Mouse (Mus musculus) megakaryocyte, embryonic 14.5 days (primary cell): ENCODE data around the gene Polg.

Source experiments
- FLI1 ChIP-seq: IDR thresholded peaks from 2 replicates; pipeline ENCODE4 v1.6.1; 2012; ENCODE audit warnings: low read length, inconsistent platforms, mixed read lengths
- GATA1 ChIP-seq: IDR thresholded peaks from 3 replicates; pipeline ENCODE4 v1.6.1; 2012; ENCODE audit warnings: mixed read lengths, low read length, inconsistent platforms, borderline replicate concordance

DNA sequence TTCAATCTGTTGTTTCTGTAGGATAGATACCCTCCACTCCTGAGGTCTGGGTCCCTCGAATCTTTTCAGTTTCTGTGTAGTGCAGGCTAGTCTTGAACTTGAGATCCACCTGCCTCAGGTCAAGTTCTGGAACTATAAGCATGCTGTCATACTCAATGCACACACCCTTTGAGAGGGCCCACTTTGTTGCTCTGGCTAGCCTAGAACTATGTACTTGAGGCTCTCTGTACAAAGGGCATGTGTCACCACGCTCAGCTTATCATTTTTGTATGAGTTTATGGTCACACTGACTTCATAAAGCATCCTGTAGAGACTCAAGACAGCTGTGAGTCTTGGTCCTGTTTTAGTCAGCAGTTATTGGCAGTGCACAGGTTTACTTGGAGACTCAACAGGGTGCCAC lies 19.1 kb downstream of the Polg start:
- TF ChIP-seq GATA1, result no peak
- TF ChIP-seq FLI1, result no peak
